Mouse (Mus musculus): ENCODE measurements around the gene Fignl1.

DNA sequence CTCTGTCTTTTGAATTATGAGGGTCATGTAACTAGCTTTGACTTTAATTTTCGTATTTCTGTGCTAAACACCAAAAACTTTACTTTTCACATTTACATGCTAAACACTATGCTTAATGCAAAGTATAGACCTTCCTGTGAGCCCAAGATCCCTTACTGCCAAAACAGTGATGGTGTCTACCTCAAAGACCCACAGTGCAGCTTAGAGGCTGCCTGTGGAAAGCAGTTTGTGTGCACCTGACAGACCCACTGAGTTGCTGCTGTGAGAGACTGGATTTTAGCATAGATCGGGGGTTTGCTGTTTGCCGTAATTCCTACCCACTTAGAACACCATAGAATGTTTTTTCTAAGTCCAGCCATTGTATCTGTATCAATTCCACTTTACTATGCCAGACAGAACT lies 69.7 kb downstream of the Fignl1 start:
- TF ChIP-seq CTCF (IDR thresholded peaks at IDR 0.05; ENCODE audit: low read depth, low read length) (no peak), POLR2A (IDR thresholded peaks at IDR 0.05; ENCODE audit: insufficient read depth, low read length) (no peak)
